Mouse (Mus musculus): ENCODE results near the gene Prtg. TPM values are rescaled to one million over a fixed set of nuclear protein-coding genes. Genes with fewer than 3 reads are reported as not detected.

The Prtg gene
- total and polyA plus RNA-seq, 3 experiments, result not detected

DNA sequence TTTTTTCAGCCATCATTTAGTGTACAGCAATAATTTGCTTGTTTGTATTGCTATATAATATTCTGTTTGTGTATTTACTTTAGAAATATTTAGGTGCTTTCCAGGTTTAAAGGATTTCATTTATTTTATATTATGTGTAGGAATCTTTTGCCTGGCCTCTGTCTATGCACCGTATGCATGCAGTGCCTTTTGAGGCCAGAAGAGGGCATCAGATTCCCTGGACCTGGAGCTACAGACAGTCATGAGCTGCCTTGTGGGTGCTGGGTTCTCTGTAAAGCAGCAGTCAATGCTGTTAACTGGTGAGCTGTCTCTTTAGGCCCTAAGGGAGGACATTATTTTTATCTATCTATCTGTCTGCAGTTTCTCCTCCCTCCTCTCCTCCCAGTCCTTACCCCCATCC is 148.9 kb downstream of the Prtg start:
- no peaks in the 10 kb centered on the region; the same call in 1 of the 2 replicates for H3K79me2 ChIP-seq (ENCODE audit: control insufficient read depth, insufficient read depth, low read length, poor library complexity)
- H3K9me3 ChIP-seq (replicated peaks; ENCODE audit: insufficient read depth, low read length), result no peaks in the 10 kb centered on the region
- peaks cover 0 to 4% of the 10 kb centered on the region in 2 experiments; a peak in 2 of 4 replicates for H3K36me3 ChIP-seq (ENCODE audit: control insufficient read depth in 1 of 2, insufficient read depth in 2 of 2, low read length in 2 of 2)
- TF ChIP-seq SMC3 (IDR thresholded peaks at IDR 0.05; ENCODE audit: low read depth, low read length), result peak; percentile 81
- no peak for TF ChIP-seq MAX (IDR thresholded peaks at IDR 0.05; ENCODE audit: low read length)
- TF ChIP-seq ZC3H11A (IDR thresholded peaks at IDR 0.05; ENCODE audit: low read depth, low read length), result 0 out of 2 replicates have a peak, but pooled peaks have one; percentile 45
- no peak for TF ChIP-seq CHD2 (IDR thresholded peaks at IDR 0.05; ENCODE audit: low read length)
- TF ChIP-seq RAD21 (IDR thresholded peaks at IDR 0.05; ENCODE audit: low read depth, low read length), result peak; percentile 57
- peak; percentile 76 to 84 (median 81) for TF ChIP-seq CTCF (IDR thresholded peaks at IDR 0.05 in 2 of 3, conservative IDR thresholded peaks at IDR 0.05 in 1 of 3; ENCODE audit: control insufficient read depth in 1 of 3, insufficient read depth in 1 of 3, low read depth in 2 of 3, low read length in 3 of 3, poor library complexity in 1 of 3, severe bottlenecking in 1 of 3)
- TF ChIP-seq MEF2A (IDR thresholded peaks at IDR 0.05; ENCODE audit: extremely low read depth, insufficient replicate concordance, low read depth, low read length, poor library complexity, severe bottlenecking), result no peak
- no peak for TF ChIP-seq ZMIZ1 (IDR thresholded peaks at IDR 0.05; ENCODE audit: low read depth, low read length)
- no peak for TF ChIP-seq ELF1 (IDR thresholded peaks at IDR 0.05; ENCODE audit: low read depth, low read length)
- H3K27me3 ChIP-seq (ENCODE audit: control insufficient read depth in 1 of 2, insufficient read depth in 2 of 2, low read length in 2 of 2), result peaks cover 2 to 3% of the 10 kb centered on the region in 2 experiments; a peak in 1 of 4 replicates
- no peaks in the 10 kb centered on the region; a peak in 1 of 4 replicates for H3K4me1 ChIP-seq (ENCODE audit: control insufficient read depth in 1 of 2, insufficient read depth in 2 of 2, low read length in 2 of 2)
- no peak overlapping the region; the same call in 1 of the 2 replicates for H3K9ac ChIP-seq (ENCODE audit: control insufficient read depth, low read depth, low read length, poor library complexity, severe bottlenecking)
- DNase-seq (ENCODE audit: low read depth, low spot score), result peak; percentile 82
- no peak overlapping the region for H3K27ac ChIP-seq (ENCODE audit: control insufficient read depth, low read depth, low read length)
- H3K4me3 ChIP-seq (ENCODE audit: control insufficient read depth in 1 of 2, insufficient read depth in 1 of 2, low read depth in 2 of 2, low read length in 2 of 2), result no peak overlapping the region

DNA sequence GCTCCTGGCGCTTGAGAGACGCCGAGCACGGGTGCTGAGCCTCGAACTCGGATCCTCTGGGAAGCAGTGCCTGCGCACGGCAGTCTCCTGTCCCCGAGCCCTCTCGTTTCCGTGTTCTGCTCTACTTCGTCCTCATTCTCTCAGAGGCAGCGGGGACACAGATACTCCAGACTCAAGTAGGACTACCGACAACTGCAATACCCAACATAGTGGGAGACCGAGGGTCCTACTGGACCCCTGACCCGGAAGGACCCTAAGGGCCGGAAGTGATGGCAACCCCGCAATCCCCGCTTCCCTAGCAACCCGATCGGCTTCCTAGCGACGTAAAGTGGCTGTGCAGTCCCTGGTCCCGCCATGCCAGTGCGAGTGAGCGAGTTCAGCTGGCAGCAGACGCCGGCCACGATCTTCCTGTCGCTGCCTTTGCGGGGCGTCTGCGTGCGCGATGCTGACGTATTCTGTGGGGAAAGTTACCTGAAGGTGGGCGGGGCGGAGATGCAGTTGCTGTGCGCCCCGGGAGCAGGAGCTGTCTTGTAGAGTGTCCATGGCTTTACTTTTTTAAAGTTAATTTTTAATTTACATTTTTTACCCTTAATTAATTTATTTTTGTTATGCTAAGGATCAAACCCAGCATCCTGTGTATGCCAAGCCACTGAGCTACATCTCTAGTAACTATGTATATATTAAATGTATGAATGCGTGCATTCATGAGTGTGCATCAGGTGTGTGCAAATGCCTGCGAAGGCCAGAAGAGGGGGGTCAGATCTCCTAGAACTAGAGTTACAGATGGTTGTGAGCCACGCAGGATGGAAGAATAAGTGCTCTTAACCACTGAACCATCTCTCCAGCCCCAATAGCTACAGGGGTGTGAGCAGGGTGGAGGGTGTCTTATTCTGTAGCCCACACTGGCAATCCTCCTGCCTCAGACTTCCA is 152.1 kb downstream of the Prtg start, which contains the start of the genes Dyx1c1 and Gm44503:
Gene Dyx1c1 (plus strand): TSS at position 265 of the 930 bp plus-strand sequence.
Gene Gm44503 (plus strand): TSS at position 332 of the 930 bp plus-strand sequence.
- peaks cover 0 to 4% of the 10 kb centered on the region in 2 experiments; a peak in 2 of 4 replicates for H3K36me3 ChIP-seq (ENCODE audit: control insufficient read depth in 1 of 2, insufficient read depth in 2 of 2, low read length in 2 of 2)
- no peaks in the 10 kb centered on the region; the same call in 1 of the 2 replicates for H3K79me2 ChIP-seq (ENCODE audit: control insufficient read depth, insufficient read depth, low read length, poor library complexity)
- peaks cover 2 to 11% of the 10 kb centered on the region in 2 experiments; a peak in 3 of 4 replicates for H3K4me1 ChIP-seq (ENCODE audit: control insufficient read depth in 1 of 2, insufficient read depth in 2 of 2, low read length in 2 of 2)
- peak within 1 kb of the TSS; percentile 70 for H3K9ac ChIP-seq (ENCODE audit: control insufficient read depth, low read depth, low read length, poor library complexity, severe bottlenecking)
- peak within 1 kb of the TSS; percentile 92 to 94 for H3K4me3 ChIP-seq (ENCODE audit: control insufficient read depth in 1 of 2, insufficient read depth in 1 of 2, low read depth in 2 of 2, low read length in 2 of 2)
- H3K27ac ChIP-seq (ENCODE audit: control insufficient read depth, low read depth, low read length), result peak within 1 kb of the TSS; percentile 51
- H3K9me3 ChIP-seq (replicated peaks; ENCODE audit: insufficient read depth, low read length), result no peaks in the 10 kb centered on the region
- peak; percentile 91 for DNase-seq (ENCODE audit: low read depth, low spot score)
- no peaks in the 10 kb centered on the region for H3K27me3 ChIP-seq (ENCODE audit: control insufficient read depth in 1 of 2, insufficient read depth in 2 of 2, low read length in 2 of 2)
- TF ChIP-seq ZMIZ1 (IDR thresholded peaks at IDR 0.05; ENCODE audit: low read depth, low read length) (no peak), MEF2A (IDR thresholded peaks at IDR 0.05; ENCODE audit: extremely low read depth, insufficient replicate concordance, low read depth, low read length, poor library complexity, severe bottlenecking) (no peak), UBTF (IDR thresholded peaks at IDR 0.05; ENCODE audit: borderline replicate concordance, insufficient read depth, low read depth, low read length) (no peak), MAFK (IDR thresholded peaks at IDR 0.05; ENCODE audit: borderline replicate concordance, low read depth, low read length) (no peak), HCFC1 (IDR thresholded peaks at IDR 0.05; ENCODE audit: low read depth, low read length) (peak; percentile 88), SIN3A (IDR thresholded peaks at IDR 0.05; ENCODE audit: low read length) (peak; percentile 97), POLR2AphosphoS5 (IDR thresholded peaks at IDR 0.05; ENCODE audit: borderline replicate concordance, low read depth, low read length) (no peak), CTCF (IDR thresholded peaks at IDR 0.05 in 2 of 3, conservative IDR thresholded peaks at IDR 0.05 in 1 of 3; ENCODE audit: control insufficient read depth in 1 of 3, insufficient read depth in 1 of 3, low read depth in 2 of 3, low read length in 3 of 3, poor library complexity in 1 of 3, severe bottlenecking in 1 of 3) (no peak), GABPA (IDR thresholded peaks at IDR 0.05; ENCODE audit: low read depth, low read length) (no peak), ELF1 (IDR thresholded peaks at IDR 0.05; ENCODE audit: low read depth, low read length) (peak; percentile 85), NELFE (IDR thresholded peaks at IDR 0.05; ENCODE audit: low read depth, low read length) (peak; percentile 75), TAL1 (IDR thresholded peaks at IDR 0.05; ENCODE audit: low read length) (no peak), MAZ (IDR thresholded peaks at IDR 0.05; ENCODE audit: low read depth, low read length) (no peak), NRF1 (IDR thresholded peaks at IDR 0.05; ENCODE audit: insufficient read depth, low read depth, low read length, poor library complexity, severe bottlenecking) (peak; percentile 25; the same call in 1 of the 2 replicates), TBP (IDR thresholded peaks at IDR 0.05; ENCODE audit: low read depth, low read length) (peak; percentile 72), MAX (IDR thresholded peaks at IDR 0.05; ENCODE audit: low read length) (peak; percentile 52), JUND (IDR thresholded peaks at IDR 0.05; ENCODE audit: low read depth, low read length) (no peak), USF1 (IDR thresholded peaks at IDR 0.05; ENCODE audit: low read depth, low read length) (no peak), RAD21 (IDR thresholded peaks at IDR 0.05; ENCODE audit: low read depth, low read length) (no peak), MYB (IDR thresholded peaks at IDR 0.05; ENCODE audit: low read depth, low read length) (no peak), BHLHE40 (IDR thresholded peaks at IDR 0.05; ENCODE audit: borderline replicate concordance, low read depth, low read length) (no peak), RCOR1 (IDR thresholded peaks at IDR 0.05; ENCODE audit: low read depth, low read length) (peak; percentile 48; the same call in 1 of the 2 replicates), ETS1 (IDR thresholded peaks at IDR 0.05; ENCODE audit: low read depth, low read length) (peak; percentile 30; the same call in 1 of the 2 replicates)

All from MEL (cell line).